7 mouse cellular contexts compared by ENCODE assay signal in the genomic region with DNA sequence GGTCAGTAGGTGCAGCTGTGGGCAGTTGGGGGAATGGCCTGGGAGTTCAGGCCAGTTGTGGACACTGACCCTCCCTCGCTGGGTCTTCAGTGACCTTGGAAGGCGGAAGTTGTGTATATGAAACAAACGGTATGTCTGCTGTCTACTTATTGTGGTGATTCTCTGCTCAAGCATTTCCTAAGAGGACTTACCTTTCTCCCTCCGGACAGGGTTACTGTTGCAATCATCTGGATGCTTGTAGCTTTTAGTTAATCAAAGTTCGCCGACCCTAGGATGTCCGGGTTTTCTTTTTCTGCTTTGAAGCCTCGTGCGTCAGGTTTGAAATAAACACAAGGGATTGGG. TPM values are rescaled to one million over a fixed set of nuclear protein-coding genes. Genes with fewer than 3 reads are reported as not detected.
DNase-seq lines count a peak whose midpoint lies in the region; ATAC-seq and TF ChIP-seq lines count a peak whose summit lies in the region.

No protein-coding gene starts in this region.

- DNase-seq in thymus, postnatal 0 days (ENCODE audit: low spot score) = peak; percentile 30
- no peak for DNase-seq in thymus, adult 18-20 months
- no peak for DNase-seq in forebrain, embryonic 11.5 days (ENCODE audit: low spot score)
- no peak for DNase-seq in liver, embryonic 14.5 days (ENCODE audit: low read depth in 3 of 3, low spot score in 3 of 3)
- DNase-seq in adrenal gland, adult 2 months = no peak
- DNase-seq in cerebellum, adult 11 months = no peak
- no peak for DNase-seq in cerebellum, adult 11-12 months

- no peak for ATAC-seq in forebrain, embryonic 11.5 days (replicated peaks; ENCODE audit: low FRiP score)
- no peak for ATAC-seq in liver, embryonic 14.5 days (ENCODE audit: insufficient read depth)

- no peak for TF ChIP-seq CTCF in liver, embryonic 14.5 days (IDR thresholded peaks at IDR 0.05; ENCODE audit: low read depth)

- no peaks in the 10 kb centered on the region for H3K9me3 ChIP-seq in forebrain, embryonic 11.5 days (ENCODE audit: control insufficient read depth, low read length)
- H3K9me3 ChIP-seq in liver, embryonic 14.5 days (ENCODE audit: control insufficient read depth, low read length) = no peaks in the 10 kb centered on the region

- H3K27ac ChIP-seq in forebrain, embryonic 11.5 days (ENCODE audit: low read depth, low read length) = no peak overlapping the region
- H3K27ac ChIP-seq in liver, embryonic 14.5 days = no peak overlapping the region

- no peaks in the 10 kb centered on the region for H3K36me3 ChIP-seq in forebrain, embryonic 11.5 days (ENCODE audit: control insufficient read depth, insufficient read depth, low read length)
- no peaks in the 10 kb centered on the region for H3K36me3 ChIP-seq in liver, embryonic 14.5 days (replicated peaks; ENCODE audit: control insufficient read depth, insufficient read depth, low read depth)

- WGBS in forebrain, embryonic 11.5 days = 16% methylated on average over 9 of the region's 9 CpGs
- 6% methylated on average over 9 of the region's 9 CpGs for WGBS in liver, embryonic 14.5 days (ENCODE audit: insufficient replicate concordance)

- peak overlapping the region; percentile 55 for H3K4me3 ChIP-seq in forebrain, embryonic 11.5 days (ENCODE audit: low read depth, low read length)
- H3K4me3 ChIP-seq in liver, embryonic 14.5 days (ENCODE audit: insufficient read depth in 1 of 2, low read depth in 2 of 2, low read length in 2 of 2) = peak overlapping the region; percentile 68 to 73

- H3K4me2 ChIP-seq in forebrain, embryonic 11.5 days (ENCODE audit: low read depth, low read length, severe bottlenecking) = peak overlapping the region; percentile 93
- H3K4me2 ChIP-seq in liver, embryonic 14.5 days (ENCODE audit: low read depth) = peak overlapping the region; percentile 91

- H3K27me3 ChIP-seq in forebrain, embryonic 11.5 days (ENCODE audit: control insufficient read depth, insufficient read depth, low read length) = no peaks in the 10 kb centered on the region
- no peaks in the 10 kb centered on the region for H3K27me3 ChIP-seq in liver, embryonic 14.5 days (ENCODE audit: control insufficient read depth, insufficient read depth, low read length)

- no peaks in the 10 kb centered on the region for H3K4me1 ChIP-seq in forebrain, embryonic 11.5 days (replicated peaks; ENCODE audit: control insufficient read depth, insufficient read depth, low read length)
- H3K4me1 ChIP-seq in liver, embryonic 14.5 days (replicated peaks; ENCODE audit: control insufficient read depth in 2 of 2, insufficient read depth in 2 of 2, low read length in 1 of 2) = peaks cover 0 to 3% of the 10 kb centered on the region in 2 experiments; a peak in 1 of 4 replicates

- TF ChIP-seq EP300 in liver, embryonic 14.5 days (IDR thresholded peaks at IDR 0.05; ENCODE audit: low read depth) = no peak

- H3K9ac ChIP-seq in forebrain, embryonic 11.5 days (ENCODE audit: low read length) = peak overlapping the region; percentile 68
- peak overlapping the region; percentile 66 for H3K9ac ChIP-seq in liver, embryonic 14.5 days (replicated peaks)

RNA-seq across cellular contexts. Expression of gene Manba, which starts 0.5 kb away (rescaled TPM):
- 8.4 and 9.3 TPM in 2 replicates for polyA plus RNA-seq in thymus, postnatal 0 days (2015; fragmentation: Nextera tagmentation; extraction: Ambion mirVana)
- 3.6 and 3.8 TPM in 2 replicates for polyA plus RNA-seq in forebrain, embryonic 11.5 days (2014; fragmentation: Nextera tagmentation; extraction: Ambion mirVana)
- polyA plus RNA-seq in liver, embryonic 14.5 days (2012; rRNA removed) = 1.5 and 2.2 TPM in 2 replicates
- 4.9 and 5.7 TPM in 2 replicates for polyA plus RNA-seq in liver, embryonic 14.5 days (2014; fragmentation: Nextera tagmentation; extraction: Ambion mirVana)
- 10 to 100 TPM; 12.1 to 14.3 TPM for total RNA-seq in adrenal gland, adult 2 months (2021)
- 4.0 and 5.6 TPM in 2 replicates for polyA plus RNA-seq in adrenal gland, adult 2 months (2012; rRNA removed)

RNA-seq across cellular contexts. Expression of gene Ube2d3, which starts 47.9 kb away (rescaled TPM):
- 616 and 646 TPM in 2 replicates for polyA plus RNA-seq in thymus, postnatal 0 days (2015; fragmentation: Nextera tagmentation; extraction: Ambion mirVana)
- 621 and 646 TPM in 2 replicates for polyA plus RNA-seq in forebrain, embryonic 11.5 days (2014; fragmentation: Nextera tagmentation; extraction: Ambion mirVana)
- polyA plus RNA-seq in liver, embryonic 14.5 days (2012; rRNA removed) = 104 and 112 TPM in 2 replicates
- polyA plus RNA-seq in liver, embryonic 14.5 days (2014; fragmentation: Nextera tagmentation; extraction: Ambion mirVana) = 246 and 266 TPM in 2 replicates
- total RNA-seq in adrenal gland, adult 2 months (2021) = 100 to 1,000 TPM; 357 to 547 TPM
- polyA plus RNA-seq in adrenal gland, adult 2 months (2012; rRNA removed) = 261 and 295 TPM in 2 replicates
